Mouse (Mus musculus) liver, postnatal 0 days (tissue): ENCODE measurements around the gene Med12. TPM values are rescaled to one million over a fixed set of nuclear protein-coding genes. Genes with fewer than 3 reads are reported as not detected.
A peak's percentile ranks its signal among the peaks of the same experiment; 100 is the strongest.

Experiments
- ATAC-seq: fragments of 200-750 bp; cut with Nextera tagmentation; 2 replicates; pipeline ENCODE4 v1.8.0; 2017; ENCODE audit warnings: mild to moderate bottlenecking, moderate library complexity
- DNase-seq: peaks from one replicate; pipeline ENCODE4 v3.0.0-alpha.2; 2016
- H3K27ac ChIP-seq: fragments of 300-500 bp; sonication (generic); 2 replicates; pipeline ENCODE4 v1.5.1; 2014; ENCODE audit warnings: antibody characterized with exemption, moderate library complexity, mild to moderate bottlenecking, low read depth
- H3K27me3 ChIP-seq: fragments of 300-500 bp; sonication (generic); 2 replicates; pipeline ENCODE4 v1.6.1; 2014; ENCODE audit warnings: low read length, control low read depth, mixed read lengths; ENCODE audit not compliant: insufficient read depth
- H3K36me3 ChIP-seq: fragments of 300-500 bp; sonication (generic); replicated peaks from 2 replicates; pipeline ENCODE4 v1.6.1; 2014; ENCODE audit warnings: mild to moderate bottlenecking, control low read depth, low read length, moderate library complexity, mixed read lengths; ENCODE audit not compliant: insufficient read depth
- H3K4me1 ChIP-seq: fragments of 300-500 bp; sonication (generic); 2 replicates; pipeline ENCODE4 v1.6.1; 2014; ENCODE audit warnings: antibody characterized with exemption, mild to moderate bottlenecking, control low read depth; ENCODE audit not compliant: insufficient read depth
- H3K4me2 ChIP-seq: fragments of 300-500 bp; sonication (generic); 2 replicates; pipeline ENCODE4 v1.6.1; 2014; ENCODE audit warnings: low read depth, mild to moderate bottlenecking, low read length, moderate library complexity, mixed read lengths
- H3K4me3 ChIP-seq: fragments of 300-500 bp; sonication (generic); 2 replicates; pipeline ENCODE4 v1.5.1; 2014; ENCODE audit warnings: low read depth, low read length
- H3K9ac ChIP-seq: fragments of 300-500 bp; sonication (generic); replicated peaks from 2 replicates; pipeline ENCODE4 v1.6.1; 2014; ENCODE audit warnings: mild to moderate bottlenecking, moderate library complexity
- H3K9me3 ChIP-seq: fragments of 300-500 bp; sonication (generic); 2 replicates; pipeline ENCODE4 v1.6.1; 2016; ENCODE audit warnings: mild to moderate bottlenecking, control low read depth, low read length, mixed read lengths
- CTCF ChIP-seq: sonication (generic); IDR thresholded peaks from 2 replicates; pipeline ENCODE4 v1.5.1; 2016; ENCODE audit warnings: antibody characterized with exemption, low read depth
- EP300 ChIP-seq: IDR thresholded peaks from 2 replicates; pipeline ENCODE4 v1.6.1; 2016; ENCODE audit warnings: antibody characterized with exemption, low read depth, mild to moderate bottlenecking
- WGBS: fragments of 180-500 bp; shearing (Covaris S2); extraction: QIAGEN DNeasy Blood & Tissue Kit; methylation state at CpG from one replicate; pipeline ENCODE4 v1.1.7; 2014; ENCODE audit not compliant: insufficient replicate concordance; 5-methylcytosine and 5-hydroxymethylcytosine counted together
- polyA plus RNA-seq: library from polyadenylated mRNA; unstranded; fragments of >200 nt; fragmentation: Nextera tagmentation; extraction: Ambion mirVana; gene quantifications from 2 replicates; pipeline ENCODE4 v1.2.1, GENCODE M21; 2015

The Med12 gene
- polyA plus RNA-seq, 1 experiment from 2014 or later, result 14.3 TPM

GRCm38 (mm10) chrX:101309299-101309698, 35.5 kb downstream of the Med12 start:
- ATAC-seq, result no peak
- Histone ChIP-seq H3K27ac (no peak overlapping the region), H3K4me2 (no peak overlapping the region), H3K9ac (no peak overlapping the region), H3K4me3 (no peak overlapping the region), H3K4me1 (no peaks in the 10 kb centered on the region), H3K36me3 (no peaks in the 10 kb centered on the region), H3K27me3 (peaks cover 6% of the 10 kb centered on the region), H3K9me3 (no peaks in the 10 kb centered on the region)
- no peak for DNase-seq
- 89% methylated on average over 5 of the region's 5 CpGs for WGBS
- TF ChIP-seq CTCF (no peak), EP300 (no peak)

GRCm38 (mm10) chrX:101313625-101314359, 40.0 kb downstream of the Med12 start:
- ATAC-seq (no peak), DNase-seq (no peak)
- 34% methylated on average over 6 of the region's 6 CpGs for WGBS
- H3K27ac ChIP-seq, result no peak overlapping the region
- H3K36me3 ChIP-seq, result no peaks in the 10 kb centered on the region
- H3K4me2 ChIP-seq, result no peak overlapping the region
- no peak overlapping the region for H3K4me3 ChIP-seq
- TF ChIP-seq CTCF (no peak), EP300 (no peak)
- no peaks in the 10 kb centered on the region for H3K9me3 ChIP-seq
- H3K9ac ChIP-seq, result no peak overlapping the region
- H3K27me3 ChIP-seq, result peaks cover 2% of the 10 kb centered on the region
- H3K4me1 ChIP-seq, result no peaks in the 10 kb centered on the region

- WGBS, result 72% methylated on average over 12 of the region's 12 CpGs
- H3K9ac ChIP-seq, result no peak overlapping the region
- no peaks in the 10 kb centered on the region for H3K4me1 ChIP-seq
- DNase-seq (no peak), ATAC-seq (no peak)
- H3K4me2 ChIP-seq, result no peak overlapping the region
- H3K4me3 ChIP-seq, result no peak overlapping the region
- H3K27ac ChIP-seq, result no peak overlapping the region
- no peaks in the 10 kb centered on the region for H3K27me3 ChIP-seq
- H3K9me3 ChIP-seq, result no peaks in the 10 kb centered on the region
- no peaks in the 10 kb centered on the region for H3K36me3 ChIP-seq
- TF ChIP-seq CTCF (no peak), EP300 (no peak)
Measured at GRCm38 (mm10) chrX:101319775-101320174, 45.9 kb downstream of the Med12 start.

DNA sequence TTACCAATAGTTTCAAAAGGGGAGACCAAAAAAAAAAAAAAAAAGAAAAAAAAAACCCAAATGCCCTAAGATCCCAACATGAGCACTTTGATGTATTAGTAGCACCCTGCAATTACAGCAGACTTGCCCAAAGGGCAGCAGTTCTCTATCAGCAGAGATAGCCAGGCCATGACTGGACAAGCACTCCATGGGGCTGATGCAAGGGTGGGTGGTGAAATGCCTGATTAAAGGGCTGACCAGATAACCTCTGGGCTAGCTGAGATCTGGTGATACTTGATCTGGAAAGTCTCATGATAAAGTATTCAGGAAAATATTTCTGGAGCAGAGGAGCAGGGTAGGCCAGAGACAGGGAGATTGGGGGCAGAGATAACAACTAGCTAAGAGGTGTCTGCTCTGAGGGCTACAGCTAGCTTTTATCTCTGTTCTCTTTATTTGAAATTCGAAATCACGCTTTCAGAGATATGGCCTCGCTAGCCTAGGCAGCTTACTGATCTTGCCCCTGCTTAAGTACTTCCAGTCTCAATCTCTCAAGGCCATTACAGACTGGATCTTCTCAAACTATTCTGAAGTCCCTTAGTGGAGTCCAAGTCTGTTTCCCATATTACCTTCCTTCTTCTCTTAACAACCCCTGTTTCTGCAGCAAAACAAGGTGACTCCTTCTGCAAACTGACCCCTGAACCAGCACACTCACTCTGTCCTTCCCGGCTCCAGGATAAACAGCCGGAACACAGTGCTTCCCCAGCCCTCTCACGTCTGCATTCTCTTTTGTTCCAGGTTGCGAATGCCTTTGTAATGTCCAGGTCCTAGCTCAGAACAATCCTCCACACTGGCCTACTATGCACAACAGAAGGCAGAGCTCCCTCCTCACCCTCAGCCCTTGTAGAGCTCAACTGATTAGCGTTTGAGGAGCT, 52.4 kb downstream of the Med12 start:
- no peaks in the 10 kb centered on the region for H3K36me3 ChIP-seq
- no peak for TF ChIP-seq CTCF
- no peak for TF ChIP-seq EP300
- DNase-seq (no peak), ATAC-seq (peak; percentile 69)
- H3K4me2 ChIP-seq, result no peak overlapping the region
- no peak overlapping the region for H3K9ac ChIP-seq
- no peaks in the 10 kb centered on the region for H3K4me1 ChIP-seq
- no peaks in the 10 kb centered on the region for H3K9me3 ChIP-seq
- H3K27ac ChIP-seq, result peak overlapping the region; percentile 44; the same call in 1 of the 2 replicates
- H3K4me3 ChIP-seq, result no peak overlapping the region
- H3K27me3 ChIP-seq, result no peaks in the 10 kb centered on the region
- 55% methylated on average over 8 of the region's 8 CpGs for WGBS

- Histone ChIP-seq H3K27ac (no peak overlapping the region), H3K36me3 (no peaks in the 10 kb centered on the region), H3K9me3 (no peaks in the 10 kb centered on the region), H3K9ac (no peak overlapping the region), H3K4me3 (no peak overlapping the region), H3K4me1 (peaks cover 5% of the 10 kb centered on the region; the same call in 1 of the 2 replicates), H3K4me2 (no peak overlapping the region), H3K27me3 (no peaks in the 10 kb centered on the region)
- WGBS, result 26% methylated on average over 9 of the region's 10 CpGs
- DNase-seq (peak; percentile 51), ATAC-seq (no peak)
- TF ChIP-seq EP300 (no peak), CTCF (peak; percentile 84)
Measured at GRCm38 (mm10) chrX:101329372-101330028, 55.7 kb downstream of the Med12 start.

- Histone ChIP-seq H3K27ac (peak overlapping the region; percentile 92), H3K9me3 (no peaks in the 10 kb centered on the region), H3K27me3 (no peaks in the 10 kb centered on the region), H3K4me1 (peaks cover 5% of the 10 kb centered on the region; the same call in 1 of the 2 replicates), H3K36me3 (no peaks in the 10 kb centered on the region), H3K4me2 (peak overlapping the region; percentile 71), H3K4me3 (peak overlapping the region; percentile 48), H3K9ac (peak overlapping the region; percentile 58)
- no peak for DNase-seq
- ATAC-seq, result peak; percentile 6
- TF ChIP-seq EP300, result no peak
- TF ChIP-seq CTCF, result no peak
- 32% methylated on average over 9 of the region's 9 CpGs for WGBS
Measured at GRCm38 (mm10) chrX:101332031-101332374, 58.2 kb downstream of the Med12 start.
